Mouse (Mus musculus): Measurements from ENCODE around the gene Kif23.
A peak's percentile ranks its signal among the peaks of the same experiment; 100 is the strongest.

Gene Kif23

DNA sequence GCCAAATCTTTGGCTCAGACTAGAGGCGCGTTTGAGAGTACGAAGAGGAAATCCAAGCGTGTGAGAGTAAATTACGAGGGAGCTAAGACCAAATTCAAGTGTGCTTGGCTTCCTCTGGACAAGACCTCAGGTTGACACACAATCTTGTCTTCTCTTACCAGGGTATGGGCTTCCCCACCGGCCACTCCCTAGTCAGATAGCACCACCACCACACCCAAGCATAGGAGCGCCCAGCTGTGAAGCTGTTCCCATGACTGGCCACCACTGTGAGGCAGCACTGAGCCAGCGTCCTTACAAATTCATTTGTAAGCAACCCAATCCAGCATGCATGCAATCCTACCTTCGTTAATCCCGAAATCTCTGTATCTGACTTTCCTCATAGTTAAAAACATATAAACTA is 39.7 kb downstream of the Kif23 start:
- DNase-seq (ENCODE audit: low spot score in 2 of 2), result no peak

DNA sequence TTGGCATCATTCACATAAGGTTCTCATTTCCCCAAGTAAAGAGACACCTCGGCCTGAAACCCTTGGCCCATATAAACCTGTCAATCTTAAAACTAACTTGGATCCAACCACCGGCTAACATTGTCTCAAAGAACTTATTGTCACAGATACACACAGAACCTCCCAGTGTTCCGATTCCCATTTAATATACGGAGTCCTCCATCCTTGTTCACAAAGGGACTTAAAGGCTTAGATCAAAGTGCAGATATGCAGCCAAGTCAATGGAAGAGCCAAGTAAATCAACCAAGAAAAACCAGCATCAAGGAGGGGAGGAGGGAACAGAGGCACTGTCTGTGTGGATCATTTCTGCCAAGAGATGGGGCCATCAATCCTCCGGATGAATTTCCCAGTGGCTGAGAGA is 41.0 kb downstream of the Kif23 start:
- no peak for DNase-seq (ENCODE audit: low spot score in 2 of 2)

DNA sequence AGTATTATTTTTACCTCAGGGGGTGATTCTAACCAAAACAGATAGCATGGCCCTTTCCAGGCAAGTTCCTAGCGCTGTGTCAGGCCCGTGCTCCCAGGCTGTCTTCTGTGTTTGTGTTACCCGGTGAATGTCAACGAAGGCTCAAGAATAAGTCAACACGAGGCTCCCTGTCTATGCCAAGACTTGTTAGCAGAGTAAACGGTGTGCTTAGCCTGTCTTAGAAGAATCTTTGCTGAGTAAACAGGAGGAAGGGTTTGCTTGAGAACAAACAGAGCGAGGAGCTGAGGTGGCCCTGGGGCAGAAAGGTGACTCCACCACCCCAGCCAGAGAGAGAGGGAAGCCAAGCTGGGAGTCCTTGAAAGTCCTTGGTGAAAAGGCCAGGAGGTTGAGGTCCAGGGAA is 42.4 kb downstream of the Kif23 start:
- no peak for DNase-seq (ENCODE audit: low spot score in 2 of 2)

DNA sequence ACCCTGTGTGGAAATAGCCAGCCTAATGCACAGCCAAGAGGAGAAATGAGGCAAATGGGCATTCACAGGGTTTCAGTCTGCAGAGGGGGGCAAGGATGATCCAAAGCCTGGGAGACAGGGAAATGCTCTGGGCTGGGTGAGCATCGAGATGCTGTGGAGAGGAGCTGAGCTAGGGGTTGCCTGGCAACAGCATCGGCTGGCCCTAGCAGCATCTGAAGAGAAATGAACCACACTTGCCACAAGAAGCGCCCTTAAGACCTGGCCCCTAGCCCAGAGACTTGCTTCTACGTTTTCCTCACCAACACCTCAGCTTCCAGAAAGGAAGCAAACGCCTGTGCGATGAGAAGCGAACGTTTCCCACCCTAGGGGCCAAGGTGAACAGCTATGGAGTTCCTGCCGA is 44.1 kb downstream of the Kif23 start:
- DNase-seq (ENCODE audit: low spot score in 2 of 2), result no peak

DNA sequence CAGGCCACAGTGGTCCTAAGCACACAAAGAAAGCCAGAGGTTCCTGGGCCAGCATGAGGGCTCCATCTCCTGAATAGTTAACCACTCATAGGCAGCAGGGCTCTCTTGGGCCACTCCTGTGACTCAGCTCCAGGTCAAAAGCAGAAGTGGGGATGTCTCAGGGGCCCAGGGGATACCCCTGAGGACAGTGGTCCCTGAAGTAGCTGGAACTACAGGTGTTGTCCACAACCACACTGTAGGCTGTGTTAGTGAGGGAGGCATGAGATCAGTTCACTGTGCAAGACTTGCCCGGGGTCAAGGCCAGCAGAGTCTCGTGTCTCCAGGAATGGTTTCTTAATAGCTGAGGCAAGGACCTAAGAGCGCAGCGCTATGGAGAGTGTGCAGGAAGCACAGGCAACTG is 45.0 kb downstream of the Kif23 start:
- no peak for DNase-seq (ENCODE audit: low spot score in 2 of 2)

DNA sequence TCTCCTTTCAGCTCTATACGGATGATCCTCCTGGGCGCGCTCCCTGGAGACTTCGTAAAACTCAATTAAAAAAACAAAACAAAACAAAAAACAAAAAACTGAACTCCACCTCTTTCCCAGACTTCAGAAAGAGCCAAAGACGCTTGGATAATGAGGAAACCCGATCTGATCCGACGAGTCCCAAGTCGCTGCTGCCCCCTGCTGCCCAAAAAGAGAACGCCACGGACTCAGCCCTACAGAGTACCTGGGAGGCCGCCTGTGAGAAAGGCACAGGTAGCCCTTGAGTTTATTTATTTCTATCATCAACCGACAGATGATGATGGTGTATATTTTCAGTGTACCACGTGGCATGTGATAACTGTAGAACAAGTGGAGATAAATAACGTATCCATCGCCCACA is 46.8 kb downstream of the Kif23 start:
- DNase-seq (ENCODE audit: low spot score in 2 of 2), result peak; percentile 54 to 80

DNA sequence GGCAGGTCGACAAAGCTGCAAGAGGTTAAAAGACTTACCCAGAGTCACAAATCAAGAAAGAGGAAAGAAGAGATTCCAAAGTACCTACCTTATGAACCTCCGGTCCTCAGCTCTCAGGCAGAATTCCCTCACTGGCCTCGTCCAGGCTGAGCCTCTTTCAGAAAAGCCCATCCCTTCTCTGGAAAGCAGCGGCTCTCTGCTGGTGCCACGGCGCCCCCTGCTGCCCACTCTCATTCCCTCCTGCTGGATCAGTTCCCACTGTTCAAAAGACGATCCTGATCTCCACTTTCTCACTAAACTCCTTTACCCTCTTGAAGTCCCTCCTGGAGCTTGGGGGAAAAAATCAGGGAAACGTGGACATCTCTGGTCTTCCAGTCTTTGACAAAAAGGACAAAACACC is 48.2 kb downstream of the Kif23 start:
- DNase-seq (ENCODE audit: low spot score in 2 of 2), result peak; percentile 64 to 87

DNA sequence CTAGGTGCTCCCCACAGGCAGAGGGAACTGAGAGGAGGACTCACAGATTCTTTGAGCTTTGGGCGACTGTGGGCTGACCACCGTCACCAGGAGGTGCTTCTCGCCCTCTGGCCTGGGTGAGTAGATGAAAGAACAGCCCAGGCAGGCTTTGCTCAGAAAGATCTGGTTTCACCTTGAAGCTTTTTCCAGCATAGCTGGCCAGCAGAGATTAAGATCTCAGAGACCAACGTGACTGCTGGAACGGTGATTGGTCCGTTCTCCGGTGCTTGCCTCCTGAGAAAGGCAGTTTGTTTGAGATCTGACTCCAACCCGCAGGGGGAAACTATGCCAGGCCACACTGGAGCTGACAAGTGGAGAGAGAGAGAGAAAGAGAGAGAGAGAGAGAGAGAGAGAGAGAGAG is 51.6 kb downstream of the Kif23 start:
- no peak for DNase-seq (ENCODE audit: low spot score in 2 of 2)

DNA sequence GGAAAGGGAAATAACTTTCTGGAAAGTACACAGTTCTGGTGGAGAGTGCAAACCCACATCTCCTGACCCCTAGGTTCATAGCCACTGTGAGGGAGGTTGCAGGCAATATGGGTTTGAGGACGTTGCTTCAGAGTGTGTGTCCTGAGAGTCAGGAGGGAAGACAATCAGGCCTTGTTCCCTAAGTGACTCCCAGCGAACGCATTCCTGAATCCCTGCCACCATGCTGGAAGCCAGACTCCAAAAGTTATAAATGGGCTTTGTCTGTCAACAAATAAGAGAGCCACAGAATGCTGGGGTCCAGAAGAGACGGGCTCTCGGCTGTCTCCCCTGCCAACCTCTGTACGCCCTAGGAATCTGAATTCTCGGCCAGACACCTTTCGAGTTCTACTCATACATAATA is 56.7 kb downstream of the Kif23 start:
- DNase-seq (ENCODE audit: low spot score in 2 of 2), result no peak

DNA sequence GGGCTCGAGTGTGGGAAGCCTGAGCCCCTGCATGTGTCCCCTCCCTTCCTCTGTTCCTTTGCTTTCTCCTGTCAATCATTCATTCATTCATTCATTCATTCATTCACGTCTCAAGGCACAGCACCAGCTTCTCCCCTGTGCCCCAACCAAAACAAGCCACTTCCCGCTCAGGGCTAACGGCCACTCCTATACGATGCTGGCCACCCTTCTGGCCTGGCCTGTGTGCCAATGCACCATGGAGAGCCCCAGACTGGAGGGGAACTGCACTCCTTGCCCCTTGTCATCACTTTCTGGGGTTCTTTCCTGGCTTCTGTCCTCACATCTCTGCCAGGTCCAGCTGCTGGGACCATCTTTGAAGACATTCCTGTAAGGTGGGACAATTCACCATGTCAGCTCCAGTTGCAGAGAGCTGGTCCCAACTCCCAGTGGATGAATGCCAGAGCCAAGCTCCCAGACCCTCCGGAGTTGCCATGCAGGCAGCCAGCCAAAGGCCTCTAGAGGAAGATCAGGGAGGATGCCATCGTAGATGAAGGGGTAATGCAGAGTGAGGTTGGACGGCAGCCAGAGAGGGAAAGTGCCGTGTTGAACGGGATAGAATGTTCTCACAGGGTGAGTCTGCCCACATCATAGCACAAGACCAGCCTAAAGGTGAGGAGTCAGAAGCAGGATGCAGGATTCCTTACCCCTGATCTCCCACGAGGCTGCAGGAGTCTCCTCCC is 58.8 kb downstream of the Kif23 start:
- no peak for DNase-seq (ENCODE audit: low spot score in 2 of 2)

DNA sequence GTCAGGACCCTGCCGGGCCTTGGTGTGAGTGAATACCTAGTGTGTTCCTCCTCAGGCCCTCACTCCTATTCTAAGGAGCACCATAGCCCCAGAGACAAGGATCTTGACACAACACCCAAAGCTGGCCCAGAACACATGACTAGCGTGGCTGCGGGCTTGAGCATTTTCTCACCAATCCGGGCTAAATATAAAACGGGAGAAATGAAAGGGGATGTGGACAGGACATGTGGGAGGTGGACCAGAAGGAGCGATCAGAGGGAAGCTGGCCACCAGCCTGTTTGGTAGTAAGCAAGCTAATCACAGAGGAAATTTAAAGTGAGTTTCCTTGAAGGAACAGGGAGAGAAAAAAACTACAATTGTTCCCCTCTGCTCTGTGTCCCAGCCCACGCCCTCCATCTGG is 60.6 kb downstream of the Kif23 start:
- DNase-seq (ENCODE audit: low spot score in 2 of 2), result no peak

DNA sequence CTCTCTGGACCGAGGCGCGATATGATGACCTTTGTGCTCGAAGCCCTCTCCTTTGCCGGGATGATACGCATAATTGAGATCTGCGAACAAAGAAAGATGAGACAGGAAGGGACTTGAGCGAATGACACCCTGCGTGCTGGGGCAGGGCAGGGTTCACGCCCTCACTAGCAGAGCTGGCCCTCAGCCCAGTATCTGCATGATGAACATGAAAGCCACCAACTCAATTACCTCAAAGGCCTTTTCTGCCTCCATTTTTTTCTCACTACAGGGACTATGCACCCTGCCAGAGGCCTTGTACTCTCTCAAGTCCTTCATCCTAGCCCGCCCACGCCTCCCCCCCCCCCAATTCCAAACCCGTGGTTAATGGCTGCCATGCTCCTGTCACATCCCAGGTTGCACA is 61.6 kb downstream of the Kif23 start:
- DNase-seq (ENCODE audit: low spot score in 2 of 2), result no peak

DNA sequence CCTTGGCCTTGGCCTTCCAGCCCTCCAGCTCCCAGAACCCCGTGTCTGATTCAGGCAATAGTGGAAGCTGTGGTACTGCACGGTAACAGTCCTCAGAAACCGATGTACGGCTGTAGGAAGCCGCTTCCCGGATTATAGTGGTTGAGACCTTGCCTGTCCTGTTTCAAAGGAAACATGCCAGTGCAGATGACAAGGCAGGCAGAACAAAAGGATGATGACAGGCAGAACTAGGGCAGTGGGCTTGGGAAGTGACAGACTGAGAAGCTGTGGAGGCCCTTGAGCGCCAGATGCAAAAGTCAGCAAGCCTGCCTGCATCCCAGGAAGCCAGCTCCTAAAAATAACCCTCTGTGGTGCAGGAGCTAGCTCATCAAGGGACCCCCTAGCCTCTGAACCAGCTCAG is 62.2 kb downstream of the Kif23 start:
- DNase-seq (ENCODE audit: low spot score in 2 of 2), result no peak

DNA sequence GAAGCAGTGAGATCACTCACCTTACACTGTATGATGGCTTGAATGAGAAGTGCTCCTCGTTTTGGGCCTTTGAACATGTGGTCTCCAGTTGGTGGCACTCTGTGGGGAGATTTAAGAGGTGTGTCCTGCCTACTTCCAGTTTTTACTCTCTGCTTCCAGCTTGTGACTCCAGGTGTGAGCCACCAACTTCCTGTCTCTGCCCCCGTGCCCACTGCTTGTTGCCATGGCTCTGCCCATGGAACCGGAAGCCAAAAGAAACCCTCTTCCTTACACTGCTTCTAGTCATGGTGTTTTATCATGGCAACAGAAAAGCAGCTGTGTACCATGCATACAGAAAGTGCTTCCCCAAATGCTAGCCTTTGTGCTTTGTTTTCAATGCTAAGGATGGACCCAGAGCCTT is 64.4 kb downstream of the Kif23 start:
- DNase-seq (ENCODE audit: low spot score in 2 of 2), result no peak

DNA sequence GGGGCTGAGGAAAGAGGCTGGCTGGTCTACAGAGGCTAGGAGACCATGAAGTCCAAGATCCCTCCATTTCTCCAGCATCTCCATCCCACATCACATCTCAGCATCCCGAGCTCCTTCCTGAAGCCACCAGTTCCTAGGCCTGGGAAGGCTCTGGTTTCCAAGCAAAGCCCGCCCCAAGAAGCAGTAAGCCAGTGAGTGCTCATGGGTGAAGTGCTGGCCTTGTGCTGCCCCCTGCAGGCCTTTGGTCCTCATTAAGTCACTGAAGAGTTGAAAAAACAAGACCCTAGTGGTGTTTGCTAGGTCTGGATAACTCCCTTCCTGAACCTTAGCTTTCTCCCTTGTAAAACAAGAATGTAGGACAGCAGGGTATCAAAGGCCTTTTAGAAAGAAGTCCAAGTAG is 67.7 kb downstream of the Kif23 start:
- peak; percentile 52 to 74 for DNase-seq (ENCODE audit: low spot score in 2 of 2)

DNA sequence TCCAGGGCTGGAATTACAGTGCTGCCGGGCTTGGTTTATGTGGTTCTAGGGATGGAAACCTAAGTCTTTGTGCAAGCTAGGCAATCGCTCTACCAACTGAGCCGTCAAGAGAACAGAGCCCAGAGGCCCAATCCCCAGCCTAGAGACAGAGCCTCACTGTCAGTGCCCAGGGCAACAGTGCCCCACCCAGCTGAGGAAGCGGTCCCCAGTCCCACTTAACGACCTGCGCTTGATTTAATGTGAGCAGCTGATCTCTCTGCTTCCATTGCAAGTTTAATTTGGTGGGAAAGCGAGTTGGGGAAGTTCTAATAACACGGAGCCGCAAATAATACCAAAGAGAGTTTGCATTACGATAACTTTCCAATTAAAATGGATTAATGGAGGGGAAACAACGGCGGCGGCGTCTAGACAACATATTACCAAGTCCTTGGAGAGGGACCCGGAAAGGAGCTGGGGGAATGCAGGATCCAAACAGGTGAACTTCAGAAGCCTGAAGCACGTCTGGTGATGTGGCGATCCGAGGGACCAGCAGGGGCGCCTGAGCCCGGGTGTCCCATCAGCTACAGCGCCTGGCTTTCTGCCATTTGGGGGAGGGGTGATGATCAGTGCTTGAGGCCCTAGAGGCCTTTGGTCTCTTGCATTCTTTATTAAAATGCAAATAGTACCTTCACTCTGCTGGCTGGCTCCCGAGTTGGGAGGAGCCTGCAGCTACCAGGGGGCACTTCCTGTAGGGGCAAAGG is 69.0 kb downstream of the Kif23 start:
- DNase-seq (ENCODE audit: low spot score in 2 of 2), result no peak

DNA sequence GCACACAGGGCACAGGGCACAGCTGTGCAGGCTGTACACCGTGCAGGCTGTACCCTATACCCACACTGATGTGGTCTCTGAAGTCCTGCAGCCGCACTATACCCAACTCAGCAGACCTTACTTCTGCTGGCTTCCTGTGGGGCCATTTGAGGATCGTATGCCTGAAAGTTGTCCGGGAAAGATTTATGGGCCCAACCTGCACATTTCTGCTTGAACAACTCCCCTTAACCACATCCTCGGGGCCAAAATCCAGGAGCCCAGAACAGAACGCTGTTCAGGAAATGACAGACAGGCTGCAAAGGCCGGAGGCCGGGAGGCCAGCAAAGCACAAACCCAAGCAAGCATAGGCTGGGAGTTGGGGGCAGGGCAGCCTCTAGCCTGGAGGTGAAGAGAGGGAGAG is 73.2 kb downstream of the Kif23 start:
- DNase-seq (ENCODE audit: low spot score in 2 of 2), result no peak

DNA sequence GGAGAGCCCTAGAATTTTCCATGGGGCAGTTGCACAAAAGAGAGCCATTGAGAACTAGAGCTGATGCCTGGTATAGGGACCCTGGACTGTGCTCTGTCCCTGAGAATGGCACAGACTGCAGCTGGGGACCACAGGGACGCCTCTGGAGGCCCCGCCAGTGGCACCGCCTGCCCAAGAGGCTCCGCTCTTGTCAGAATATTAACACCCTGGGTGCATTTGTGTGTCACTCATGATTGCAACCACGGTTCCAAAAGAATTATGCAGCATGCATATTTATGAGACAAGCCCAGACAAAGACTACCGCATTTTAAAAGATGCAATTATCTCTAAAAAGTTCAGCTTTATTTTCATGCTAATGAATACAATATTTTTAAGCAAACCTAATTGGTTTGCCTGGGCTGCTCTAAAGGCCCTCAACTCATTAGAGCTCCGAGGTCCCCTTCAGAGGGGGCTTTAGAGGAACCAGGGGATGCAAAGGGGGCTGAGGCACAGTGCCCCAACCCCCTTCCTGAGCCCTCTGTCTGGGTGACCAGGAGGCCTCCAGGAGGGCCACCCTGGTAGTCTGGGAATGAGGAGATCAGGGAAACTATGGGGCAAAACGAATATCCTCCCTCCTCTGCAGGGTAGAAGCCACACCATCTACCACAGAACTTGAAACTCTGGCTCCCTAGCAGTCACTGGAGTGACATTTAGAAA is 74.2 kb downstream of the Kif23 start:
- no peak for DNase-seq (ENCODE audit: low spot score in 2 of 2)

DNA sequence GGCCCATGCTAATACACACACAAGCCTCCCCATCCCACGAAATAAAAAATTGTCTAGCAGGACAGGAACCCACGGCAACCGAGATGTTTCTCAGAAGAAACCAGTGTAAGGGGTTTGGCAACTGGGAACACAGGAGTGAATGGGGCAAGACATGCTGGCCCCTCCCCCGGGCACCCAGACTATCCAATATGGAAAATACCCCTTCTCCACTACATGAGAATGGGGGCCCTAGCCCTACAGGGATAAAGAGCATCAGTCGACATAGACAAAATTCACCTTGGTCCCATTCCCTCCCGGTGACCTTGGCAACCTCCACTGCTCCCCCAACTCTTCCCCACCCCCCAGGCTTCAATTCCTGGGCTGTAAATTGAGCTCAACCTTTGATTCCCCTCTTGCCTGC is 74.7 kb downstream of the Kif23 start:
- no peak for DNase-seq (ENCODE audit: low spot score in 2 of 2)

DNA sequence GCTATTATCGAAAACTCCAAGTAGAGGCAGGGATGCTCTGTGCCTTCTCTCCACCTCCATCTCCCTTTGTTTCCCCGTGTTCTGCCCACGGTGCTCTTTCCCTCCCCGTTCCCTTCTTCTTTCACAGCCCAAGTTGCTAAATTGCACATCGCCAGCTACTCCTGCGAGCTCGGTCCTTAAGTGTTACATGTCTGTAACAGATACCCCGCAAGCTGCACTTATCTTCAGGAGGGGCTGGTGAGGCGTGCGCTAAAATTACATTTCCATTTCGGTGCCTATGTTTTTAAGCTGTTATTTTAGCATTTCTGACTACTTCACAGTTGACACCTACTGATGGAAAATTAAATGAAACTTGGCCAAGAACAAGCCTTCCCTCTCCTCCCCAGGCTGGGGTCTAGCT is 78.9 kb downstream of the Kif23 start:
- peak in 1 of 2 experiments; percentile 62 for DNase-seq (ENCODE audit: low spot score in 2 of 2)

Data from frontal cortex, postnatal 10 days (tissue).